Mouse (Mus musculus): Measurements from ENCODE around the gene Tap2. TPM values are rescaled to one million over a fixed set of nuclear protein-coding genes. Genes with fewer than 3 reads are reported as not detected.

The Tap2 gene
- polyA plus RNA-seq, 1 experiment from 2014 or later, result 7.4 TPM

- WGBS, result 13% methylated on average over 11 of the region's 11 CpGs
- Histone ChIP-seq H3K4me3 (ENCODE audit: low read depth, low read length) (peak overlapping the region; percentile 46), H3K9me3 (ENCODE audit: control insufficient read depth, low read length) (no peaks in the 10 kb centered on the region), H3K4me1 (replicated peaks; ENCODE audit: control insufficient read depth, insufficient read depth, low read length) (peaks cover 11% of the 10 kb centered on the region), H3K27me3 (replicated peaks; ENCODE audit: control insufficient read depth, insufficient read depth, low read length) (peaks cover 71% of the 10 kb centered on the region), H3K9ac (ENCODE audit: low read depth, low read length) (peak overlapping the region; percentile 37; the same call in 1 of the 2 replicates), H3K4me2 (peak overlapping the region; percentile 63), H3K27ac (ENCODE audit: low read depth, low read length) (no peak overlapping the region), H3K36me3 (ENCODE audit: control insufficient read depth, insufficient read depth, low read length) (no peaks in the 10 kb centered on the region)
- DNase-seq (ENCODE audit: low spot score), result no peak
- no peak for ATAC-seq (replicated peaks; ENCODE audit: low FRiP score)
Observed at GRCm38 (mm10) chr17:34198521-34198912, 4.8 kb upstream of the Tap2 start.

- no peak for DNase-seq (ENCODE audit: low spot score)
- Histone ChIP-seq H3K4me2 (no peak overlapping the region), H3K36me3 (ENCODE audit: control insufficient read depth, insufficient read depth, low read length) (no peaks in the 10 kb centered on the region), H3K4me1 (replicated peaks; ENCODE audit: control insufficient read depth, insufficient read depth, low read length) (peaks cover 11% of the 10 kb centered on the region), H3K9ac (ENCODE audit: low read depth, low read length) (no peak overlapping the region), H3K4me3 (ENCODE audit: low read depth, low read length) (no peak overlapping the region), H3K27me3 (replicated peaks; ENCODE audit: control insufficient read depth, insufficient read depth, low read length) (peaks cover 64% of the 10 kb centered on the region), H3K27ac (ENCODE audit: low read depth, low read length) (no peak overlapping the region), H3K9me3 (ENCODE audit: control insufficient read depth, low read length) (no peaks in the 10 kb centered on the region)
- WGBS, result 67% methylated on average over 12 of the region's 12 CpGs
- no peak for ATAC-seq (replicated peaks; ENCODE audit: low FRiP score)
Observed at GRCm38 (mm10) chr17:34199050-34199619, 4.2 kb upstream of the Tap2 start.

- Histone ChIP-seq H3K27ac (ENCODE audit: low read depth, low read length) (no peak overlapping the region), H3K9me3 (ENCODE audit: control insufficient read depth, low read length) (no peaks in the 10 kb centered on the region), H3K4me3 (ENCODE audit: low read depth, low read length) (no peak overlapping the region), H3K4me1 (replicated peaks; ENCODE audit: control insufficient read depth, insufficient read depth, low read length) (peaks cover 16% of the 10 kb centered on the region), H3K9ac (ENCODE audit: low read depth, low read length) (no peak overlapping the region), H3K27me3 (replicated peaks; ENCODE audit: control insufficient read depth, insufficient read depth, low read length) (peaks cover 55% of the 10 kb centered on the region), H3K4me2 (no peak overlapping the region), H3K36me3 (ENCODE audit: control insufficient read depth, insufficient read depth, low read length) (no peaks in the 10 kb centered on the region)
- 84% methylated on average over 10 of the region's 10 CpGs for WGBS
- ATAC-seq (replicated peaks; ENCODE audit: low FRiP score) (no peak), DNase-seq (ENCODE audit: low spot score) (no peak)
Observed at GRCm38 (mm10) chr17:34200047-34200446, 3.3 kb upstream of the Tap2 start.

- H3K4me2 ChIP-seq, result no peak overlapping the region
- H3K36me3 ChIP-seq (ENCODE audit: control insufficient read depth, insufficient read depth, low read length), result no peaks in the 10 kb centered on the region
- no peaks in the 10 kb centered on the region for H3K9me3 ChIP-seq (ENCODE audit: control insufficient read depth, low read length)
- no peak for ATAC-seq (replicated peaks; ENCODE audit: low FRiP score)
- H3K27ac ChIP-seq (ENCODE audit: low read depth, low read length), result no peak overlapping the region
- DNase-seq (ENCODE audit: low spot score), result no peak
- H3K4me1 ChIP-seq (replicated peaks; ENCODE audit: control insufficient read depth, insufficient read depth, low read length), result peaks cover 21% of the 10 kb centered on the region
- no peak overlapping the region for H3K9ac ChIP-seq (ENCODE audit: low read depth, low read length)
- 83% methylated on average over 16 of the region's 16 CpGs for WGBS
- no peak overlapping the region for H3K4me3 ChIP-seq (ENCODE audit: low read depth, low read length)
- peaks cover 46% of the 10 kb centered on the region for H3K27me3 ChIP-seq (replicated peaks; ENCODE audit: control insufficient read depth, insufficient read depth, low read length)
Observed at GRCm38 (mm10) chr17:34200772-34201505, 2.4 kb upstream of the Tap2 start.

DNA sequence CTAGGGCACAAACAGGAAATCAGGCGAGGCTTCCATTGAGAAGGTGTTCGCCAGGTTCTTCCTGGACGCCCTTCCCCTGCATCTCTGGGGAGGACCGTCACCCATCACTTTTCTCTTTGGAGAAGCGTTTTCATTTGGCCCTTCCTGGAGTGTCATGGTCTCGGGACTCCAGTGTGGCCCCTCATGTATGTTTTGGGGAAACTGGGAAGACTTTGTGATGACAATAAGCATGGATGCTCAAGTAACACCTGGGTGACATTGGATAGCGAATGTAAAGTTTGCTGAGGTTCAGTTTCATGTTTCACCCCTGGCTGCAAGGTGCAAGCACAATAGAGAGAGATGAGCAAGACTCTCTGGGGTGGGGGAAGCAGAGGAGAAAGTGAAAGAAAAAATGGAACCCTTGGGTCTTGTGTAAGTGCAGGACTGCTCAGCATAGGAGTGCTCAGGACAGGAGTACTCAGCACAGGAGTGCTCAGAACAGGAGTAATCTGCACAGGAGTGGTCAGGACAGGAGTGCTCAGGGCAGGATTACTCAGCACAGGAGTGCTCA lies 1.7 kb upstream of the Tap2 start:
- H3K4me2 ChIP-seq, result no peak overlapping the region
- 65% methylated on average over 7 of the region's 7 CpGs for WGBS
- H3K4me3 ChIP-seq (ENCODE audit: low read depth, low read length), result no peak overlapping the region
- DNase-seq (ENCODE audit: low spot score), result no peak
- peaks cover 21% of the 10 kb centered on the region for H3K4me1 ChIP-seq (replicated peaks; ENCODE audit: control insufficient read depth, insufficient read depth, low read length)
- no peaks in the 10 kb centered on the region for H3K9me3 ChIP-seq (ENCODE audit: control insufficient read depth, low read length)
- H3K27me3 ChIP-seq (replicated peaks; ENCODE audit: control insufficient read depth, insufficient read depth, low read length), result peaks cover 40% of the 10 kb centered on the region
- no peak for ATAC-seq (replicated peaks; ENCODE audit: low FRiP score)
- no peaks in the 10 kb centered on the region for H3K36me3 ChIP-seq (ENCODE audit: control insufficient read depth, insufficient read depth, low read length)
- no peak overlapping the region for H3K27ac ChIP-seq (ENCODE audit: low read depth, low read length)
- H3K9ac ChIP-seq (ENCODE audit: low read depth, low read length), result no peak overlapping the region

GRCm38 (mm10) chr17:34202760-34203442 lies 426 bp upstream of the Tap2 start:
- H3K27ac ChIP-seq (ENCODE audit: low read depth, low read length), result no peak overlapping the region
- WGBS, result 83% methylated on average over 4 of the region's 4 CpGs

DNA sequence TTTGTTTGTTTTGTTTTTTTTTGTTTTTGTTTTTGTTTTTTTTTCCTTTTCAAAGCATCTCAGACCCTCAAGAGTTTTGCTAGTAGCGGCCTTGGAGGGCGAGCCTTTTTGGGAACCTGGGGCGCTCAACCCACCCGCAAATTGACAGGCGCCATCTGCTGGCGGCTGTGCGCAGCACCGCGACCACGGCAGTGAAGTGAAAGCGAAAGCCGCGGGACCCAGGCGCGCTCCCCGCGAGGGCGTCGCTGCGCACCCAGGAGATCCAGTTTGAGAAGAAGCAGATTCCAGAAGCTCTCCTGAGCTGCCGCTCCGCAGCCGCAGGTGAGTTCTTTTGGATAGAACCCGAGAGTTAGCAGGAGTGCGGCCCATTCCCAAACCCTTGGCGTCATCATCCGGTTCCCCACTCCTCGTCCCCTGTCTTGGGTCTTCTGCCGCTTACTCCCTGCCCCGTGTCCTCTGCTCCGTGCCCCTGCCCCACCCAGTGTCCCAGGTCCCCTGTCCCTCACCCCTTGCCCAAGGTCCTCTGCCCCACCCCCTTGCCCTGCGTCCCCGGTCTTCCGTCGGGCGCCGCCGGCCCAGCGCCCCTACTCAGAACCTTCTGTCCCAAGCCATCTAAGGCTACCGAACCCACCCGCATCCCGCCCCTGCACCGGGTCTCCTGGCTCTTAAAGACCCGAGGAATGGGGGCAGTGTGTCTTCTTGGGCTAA lies 1.1 kb downstream of the Tap2 start:
- Histone ChIP-seq H3K27me3 (replicated peaks; ENCODE audit: control insufficient read depth, insufficient read depth, low read length) (peaks cover 12% of the 10 kb centered on the region), H3K4me1 (replicated peaks; ENCODE audit: control insufficient read depth, insufficient read depth, low read length) (peaks cover 9% of the 10 kb centered on the region), H3K4me2 (peak overlapping the region; percentile 93), H3K9ac (ENCODE audit: low read depth, low read length) (peak overlapping the region; percentile 84), H3K9me3 (ENCODE audit: control insufficient read depth, low read length) (no peaks in the 10 kb centered on the region), H3K4me3 (ENCODE audit: low read depth, low read length) (peak overlapping the region; percentile 85), H3K27ac (ENCODE audit: low read depth, low read length) (0 out of 2 replicates have a peak overlapping the region, but pooled peaks have one; percentile 7), H3K36me3 (ENCODE audit: control insufficient read depth, insufficient read depth, low read length) (no peaks in the 10 kb centered on the region)
- ATAC-seq (replicated peaks; ENCODE audit: low FRiP score) (0 out of 2 replicates have a peak, but pooled peaks have one; percentile 61), DNase-seq (ENCODE audit: low spot score) (peak; percentile 80)
- 1% methylated on average over 44 of the region's 44 CpGs for WGBS

More at GRCm38 (mm10) chr17:34202760-34203442, 426 bp upstream of the Tap2 start:
- no peak for ATAC-seq (replicated peaks; ENCODE audit: low FRiP score)
- DNase-seq (ENCODE audit: low spot score), result no peak
- Histone ChIP-seq H3K4me3 (ENCODE audit: low read depth, low read length) (no peak overlapping the region), H3K4me1 (replicated peaks; ENCODE audit: control insufficient read depth, insufficient read depth, low read length) (peaks cover 12% of the 10 kb centered on the region), H3K4me2 (no peak overlapping the region), H3K27me3 (replicated peaks; ENCODE audit: control insufficient read depth, insufficient read depth, low read length) (peaks cover 27% of the 10 kb centered on the region), H3K9me3 (ENCODE audit: control insufficient read depth, low read length) (no peaks in the 10 kb centered on the region), H3K9ac (ENCODE audit: low read depth, low read length) (no peak overlapping the region), H3K36me3 (ENCODE audit: control insufficient read depth, insufficient read depth, low read length) (no peaks in the 10 kb centered on the region)

DNA sequence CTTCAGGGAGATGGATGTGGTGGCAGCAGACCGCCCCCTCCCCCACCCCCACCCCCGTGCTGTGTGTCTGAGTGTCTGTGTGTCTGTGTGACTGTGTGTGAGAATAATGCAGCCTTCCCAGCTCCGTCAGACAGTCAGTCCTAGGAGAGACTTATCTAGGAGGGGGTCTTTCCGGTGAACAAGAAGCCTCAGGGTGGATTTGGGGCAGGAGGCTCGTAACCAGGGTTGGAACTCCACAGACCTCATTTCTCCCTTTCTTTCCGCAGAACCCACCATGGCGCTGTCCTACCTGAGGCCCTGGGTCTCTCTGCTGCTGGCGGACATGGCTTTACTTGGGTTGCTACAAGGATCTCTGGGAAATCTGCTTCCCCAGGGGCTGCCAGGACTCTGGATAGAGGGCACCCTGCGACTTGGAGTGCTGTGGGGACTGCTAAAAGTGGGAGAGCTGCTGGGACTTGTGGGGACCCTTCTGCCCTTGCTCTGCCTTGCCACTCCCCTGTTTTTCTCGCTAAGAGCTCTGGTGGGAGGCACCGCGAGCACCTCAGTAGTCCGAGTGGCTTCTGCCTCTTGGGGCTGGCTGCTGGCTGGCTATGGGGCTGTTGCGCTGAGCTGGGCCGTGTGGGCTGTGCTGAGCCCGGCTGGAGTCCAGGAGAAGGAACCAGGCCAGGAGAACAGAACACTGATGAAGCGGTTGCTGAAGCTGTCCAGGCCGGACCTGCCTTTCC lies 1.9 kb downstream of the Tap2 start:
- peaks cover 9% of the 10 kb centered on the region for H3K4me1 ChIP-seq (replicated peaks; ENCODE audit: control insufficient read depth, insufficient read depth, low read length)
- H3K9ac ChIP-seq (ENCODE audit: low read depth, low read length), result peak overlapping the region; percentile 84
- no peaks in the 10 kb centered on the region for H3K36me3 ChIP-seq (ENCODE audit: control insufficient read depth, insufficient read depth, low read length)
- H3K4me3 ChIP-seq (ENCODE audit: low read depth, low read length), result peak overlapping the region; percentile 85
- no peak for DNase-seq (ENCODE audit: low spot score)
- WGBS, result 14% methylated on average over 18 of the region's 18 CpGs
- H3K9me3 ChIP-seq (ENCODE audit: control insufficient read depth, low read length), result no peaks in the 10 kb centered on the region
- peak overlapping the region; percentile 93 for H3K4me2 ChIP-seq
- 0 out of 2 replicates have a peak overlapping the region, but pooled peaks have one; percentile 7 for H3K27ac ChIP-seq (ENCODE audit: low read depth, low read length)
- H3K27me3 ChIP-seq (replicated peaks; ENCODE audit: control insufficient read depth, insufficient read depth, low read length), result peaks cover 11% of the 10 kb centered on the region
- ATAC-seq (replicated peaks; ENCODE audit: low FRiP score), result no peak

Measured in liver, embryonic 11.5 days (tissue).